Mouse (Mus musculus) megakaryocyte progenitor cell, adult 5-6 weeks (primary cell): ENCODE measurements around the gene Atp5s. TPM values are rescaled to one million over a fixed set of nuclear protein-coding genes. Genes with fewer than 3 reads are reported as not detected.

Source experiments
- ATAC-seq: replicated peaks from 2 replicates; pipeline ENCODE4 v1.8.0; 2016; ENCODE audit warnings: mild to moderate bottlenecking, moderate TSS enrichment, inconsistent platforms; ENCODE audit not compliant: poor library complexity
- total RNA-seq, 2 experiments: library from RNA; stranded (forward) in 1 of 2; stranded (reverse) in 1 of 2; fragments of 157-497, 149-512 nt in 1 of 2; fragments of 200-1000 nt in 1 of 2; gene quantifications; 2 replicates each; pipeline versions ENCODE4 v1.2.3 to v1.2.4; 2015 to 2017

Gene Atp5s
- total RNA-seq (2015): 21.3 and 31.6 TPM in 2 replicates
- 8.9 and 15.1 TPM in 2 replicates for total RNA-seq (2017)

- ATAC-seq: peak; percentile 92
These were observed at the start of gene Atp5s, which contains the start of gene L2hgdh for GRCm38 (mm10) chr12:69724711-69725460. Atp5s (plus strand) TSS chr12:69724950. L2hgdh (minus strand) TSS chr12:69724873.

DNA sequence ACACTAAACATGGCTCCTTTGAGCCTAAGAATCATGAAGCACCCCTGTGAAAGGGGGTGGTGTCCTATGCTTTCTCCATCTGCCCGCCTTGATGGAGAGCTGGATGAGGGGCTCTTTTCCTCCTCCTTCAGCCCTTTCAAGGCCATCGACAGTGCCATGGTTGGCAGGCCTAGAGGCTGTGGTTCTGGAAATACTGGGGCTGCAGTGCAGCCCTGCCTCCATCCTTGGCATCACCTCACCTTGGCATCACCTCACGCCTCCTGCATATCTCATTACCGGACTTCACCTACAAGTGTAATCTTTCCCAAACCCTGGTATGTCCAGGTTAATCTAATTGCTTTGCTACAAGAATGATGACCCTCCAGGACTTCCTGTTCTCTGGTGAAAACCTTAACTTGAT is 48.6 kb upstream of the Atp5s start:
- no peak for ATAC-seq

- ATAC-seq: peak; percentile 52
These were observed 43.9 kb upstream of the Atp5s start for GRCm38 (mm10) chr12:69680635-69681565.

GRCm38 (mm10) chr12:69681566-69682061 is 43.1 kb upstream of the Atp5s start, which contains the start of gene Sos2:
Sos2 (minus strand) TSS chr12:69681852.
- peak; percentile 5; the same call in 1 of the 2 replicates for ATAC-seq

DNA sequence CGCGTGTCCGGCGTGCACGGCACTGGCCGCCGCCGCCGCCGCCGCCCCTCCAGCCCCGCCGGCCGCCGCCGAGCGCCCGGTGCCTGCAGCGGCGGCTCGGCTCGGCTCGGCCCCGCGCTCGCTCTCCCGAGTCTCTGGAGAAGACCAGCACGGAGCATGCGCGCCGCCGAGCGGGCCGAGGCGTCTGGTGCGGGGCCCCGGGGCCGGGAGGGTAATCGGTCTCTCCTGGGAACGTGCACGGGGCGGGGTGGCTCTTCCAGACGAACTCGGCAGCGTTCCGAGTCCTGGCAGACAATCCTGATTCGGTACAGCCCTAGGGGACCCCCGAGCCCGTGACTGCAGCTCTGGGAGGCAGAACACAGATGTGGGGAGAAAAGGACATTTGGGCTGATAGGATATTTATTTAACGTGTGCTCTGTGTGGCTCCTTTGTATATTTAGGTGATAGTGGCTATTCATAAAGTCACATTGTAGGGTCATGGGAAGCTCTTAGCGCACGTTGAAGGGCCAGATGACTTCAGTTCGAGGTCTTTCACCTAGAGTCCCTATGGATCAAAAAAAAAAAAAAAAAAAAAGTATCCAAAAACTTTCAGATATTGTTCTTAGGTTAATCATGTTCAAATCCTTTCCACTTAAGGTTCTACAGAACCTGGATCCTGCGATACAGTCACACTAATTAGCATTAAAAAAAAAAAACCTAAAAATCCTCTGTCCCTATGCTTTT is 42.5 kb upstream of the Atp5s start:
- ATAC-seq: peak; percentile 51

- no peak for ATAC-seq
These were observed 41.8 kb upstream of the Atp5s start for GRCm38 (mm10) chr12:69682788-69683419.

DNA sequence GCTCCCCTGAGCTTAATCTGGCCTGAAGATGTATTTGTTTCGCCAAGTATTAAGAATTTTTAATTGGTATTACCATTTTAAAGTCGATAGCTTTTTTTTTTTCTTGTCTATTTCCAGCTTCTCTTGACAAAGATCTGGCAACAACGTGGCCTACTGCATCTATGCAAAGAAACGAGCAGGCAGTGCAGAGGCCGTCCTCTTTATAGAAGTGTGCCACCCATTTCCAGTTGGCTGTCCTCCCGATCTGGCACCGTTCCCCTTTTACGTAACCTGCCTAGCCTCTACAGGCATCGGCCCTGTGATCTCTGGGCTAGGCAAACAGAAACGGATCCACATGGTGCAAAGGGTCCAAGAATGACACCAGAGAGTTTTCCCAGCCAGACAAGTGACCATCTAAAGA is 41.2 kb upstream of the Atp5s start:
- ATAC-seq: peak; percentile 68

- ATAC-seq: no peak
These were observed 36.4 kb upstream of the Atp5s start for GRCm38 (mm10) chr12:69688368-69688767.

GRCm38 (mm10) chr12:69689094-69689493 is 35.7 kb upstream of the Atp5s start:
- ATAC-seq: no peak

DNA sequence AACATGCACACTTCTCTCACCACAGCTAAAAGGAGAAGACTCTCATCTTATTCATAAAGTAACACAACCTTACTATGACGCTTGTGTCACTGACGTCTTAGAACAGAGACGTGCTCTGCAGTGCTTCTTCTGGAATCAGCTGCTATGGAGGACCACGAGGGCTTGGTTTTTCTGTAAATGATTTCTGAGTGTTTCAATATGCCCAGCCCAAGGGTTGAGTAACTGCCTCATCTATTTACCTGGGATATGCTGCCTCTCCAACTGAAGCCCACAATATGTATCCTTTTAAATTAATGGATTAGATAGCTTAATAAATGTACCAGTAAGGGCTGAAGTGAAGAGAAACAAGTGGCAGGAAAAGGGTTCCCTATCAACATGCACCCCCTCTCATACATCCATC is 34.0 kb upstream of the Atp5s start:
- ATAC-seq: no peak

DNA sequence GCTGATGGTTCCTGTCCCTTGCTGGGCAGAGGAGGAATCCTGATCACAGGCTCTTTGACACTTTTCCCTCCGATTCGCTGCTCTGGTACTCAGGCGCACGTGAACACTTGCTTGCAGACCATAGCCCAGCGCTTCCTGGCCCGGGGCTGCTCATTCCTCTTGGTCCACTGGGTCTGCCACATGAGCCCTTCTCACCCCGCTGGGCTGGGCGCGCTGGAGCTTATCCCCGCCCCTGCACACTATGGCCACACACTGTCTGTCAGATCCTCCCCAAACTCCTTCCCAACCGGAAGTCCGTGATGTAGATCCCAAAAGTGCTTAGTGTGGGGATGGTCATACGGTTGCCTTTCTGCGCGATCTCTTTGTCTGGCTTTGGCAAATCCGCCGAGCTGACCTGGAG is 31.3 kb upstream of the Atp5s start:
- no peak for ATAC-seq

- peak; percentile 81 for ATAC-seq
These were observed 28.0 kb upstream of the Atp5s start for GRCm38 (mm10) chr12:69696746-69697145.

- no peak for ATAC-seq
These were observed 26.4 kb upstream of the Atp5s start for GRCm38 (mm10) chr12:69698352-69698751.

GRCm38 (mm10) chr12:69704799-69705458 is 19.8 kb upstream of the Atp5s start:
- ATAC-seq: 0 out of 2 replicates have a peak, but pooled peaks have one; percentile 23

DNA sequence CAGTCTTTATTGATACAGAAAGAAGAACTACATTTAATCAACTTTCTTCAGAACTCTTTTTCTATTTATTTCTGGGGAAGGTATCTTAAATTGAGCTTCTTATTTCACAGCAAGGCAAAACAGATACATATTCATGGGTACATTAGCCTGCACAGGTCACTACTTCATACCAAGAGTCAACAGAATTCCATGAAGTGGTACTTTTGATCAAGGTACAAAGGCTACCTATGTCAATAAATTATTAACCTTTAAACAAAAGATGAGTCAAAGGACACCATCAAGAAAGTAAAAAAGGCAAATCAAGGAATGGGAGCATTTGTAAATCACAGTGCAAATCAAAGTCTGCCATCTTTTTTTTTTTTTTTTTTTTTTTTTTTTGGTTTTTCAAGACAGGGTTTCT is 11.1 kb upstream of the Atp5s start:
- no peak for ATAC-seq

GRCm38 (mm10) chr12:69722857-69723256 is 1.9 kb upstream of the Atp5s start:
- no peak for ATAC-seq

GRCm38 (mm10) chr12:69723376-69723775 is 1.4 kb upstream of the Atp5s start:
- no peak for ATAC-seq

- no peak for ATAC-seq
These were observed 586 bp upstream of the Atp5s start for GRCm38 (mm10) chr12:69724018-69724710.

GRCm38 (mm10) chr12:69729246-69729645 is 4.5 kb downstream of the Atp5s start:
- ATAC-seq: no peak
